Mouse (Mus musculus) embryo, embryonic 9.5 days (tissue): ENCODE measurements around the gene Gm49395.

Experiments used
- DNase-seq: peaks from one replicate; pipeline ENCODE4 v3.0.0-alpha.2; 2017; ENCODE audit errors: extremely low spot score

Gene Gm49395

DNA sequence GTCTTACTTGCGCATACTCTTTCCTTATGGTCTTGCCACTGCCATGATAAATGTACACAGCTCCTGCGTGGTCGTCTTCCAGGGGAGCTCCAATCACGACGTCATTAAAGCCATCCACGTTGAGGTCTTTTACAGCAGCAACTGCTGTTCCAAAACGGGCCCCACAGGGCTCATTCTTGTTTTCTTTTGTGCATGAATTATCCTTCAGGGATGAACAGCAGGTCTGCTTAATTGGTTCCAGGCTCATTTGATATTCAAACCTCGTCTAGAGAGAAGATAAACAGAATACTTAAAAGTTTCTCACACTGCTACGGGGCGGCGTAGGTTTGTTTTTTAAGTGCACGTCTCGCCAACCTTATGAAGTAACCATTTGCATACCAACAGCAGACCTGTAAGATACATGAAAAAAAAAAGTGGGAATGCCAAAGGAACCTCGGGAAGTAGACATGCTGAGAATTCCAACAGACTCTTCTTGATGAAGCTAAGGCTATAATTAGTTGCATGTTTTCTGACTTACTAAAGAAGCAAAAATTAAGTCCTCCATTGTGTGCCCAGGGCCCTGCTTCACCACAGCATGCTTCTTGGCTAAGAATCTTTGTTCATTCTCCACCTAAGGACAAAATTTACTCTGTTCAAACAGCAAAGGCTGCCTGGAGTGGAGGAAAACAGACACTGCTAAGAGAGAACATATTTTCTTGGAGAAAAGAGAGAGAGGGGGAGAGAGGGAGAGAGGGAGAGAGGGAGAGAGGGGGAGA lies 109.3 kb downstream of the Gm49395 start:
- no peak for DNase-seq

DNA sequence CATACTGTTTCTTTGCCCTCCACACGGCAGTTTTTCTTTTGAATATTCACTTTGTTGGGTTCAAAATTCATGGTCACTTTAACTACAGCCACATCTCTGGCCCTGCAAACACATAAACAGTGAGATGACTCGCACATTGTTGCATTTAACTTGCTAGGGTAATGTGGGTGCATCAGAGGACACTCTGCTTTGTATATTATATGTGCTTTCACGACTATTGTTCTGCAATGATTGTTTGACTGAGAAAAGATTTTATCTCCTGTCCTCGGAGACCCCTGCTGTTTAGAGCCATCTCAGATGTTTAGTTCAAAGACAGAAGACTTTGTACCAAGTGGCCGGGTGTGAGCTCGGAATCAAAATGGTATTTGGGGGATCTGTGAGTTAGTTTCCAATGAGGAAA lies 114.1 kb downstream of the Gm49395 start:
- no peak for DNase-seq

GRCm38 (mm10) chr13:114987161-114987560 lies 114.6 kb downstream of the Gm49395 start:
- DNase-seq: peak; percentile 47
